Mouse (Mus musculus): Measurements from ENCODE around the gene Gm7544. TPM values are rescaled to one million over a fixed set of nuclear protein-coding genes. Genes with fewer than 3 reads are reported as not detected.

The Gm7544 gene
- polyA plus RNA-seq, 1 experiment from 2014 or later: not detected

Other genes with a start within 250 kb of the Gm7544 start
- 416 and 433 TPM in 2 replicates for gene Mff, start 231.1 kb downstream of the Gm7544 start, polyA plus RNA-seq (2015; fragmentation: Nextera tagmentation; extraction: Ambion mirVana)
- gene Tm4sf20, start 187.6 kb downstream of the Gm7544 start, polyA plus RNA-seq (2015; fragmentation: Nextera tagmentation; extraction: Ambion mirVana): 0.11 TPM in 1 of 2 replicates, not detected in the other
- not detected in 2 replicates for gene Gm47791, start 184.8 kb downstream of the Gm7544 start, polyA plus RNA-seq (2015; fragmentation: Nextera tagmentation; extraction: Ambion mirVana)
- gene Agfg1, start 116.5 kb downstream of the Gm7544 start, polyA plus RNA-seq (2015; fragmentation: Nextera tagmentation; extraction: Ambion mirVana): 25.7 and 27.9 TPM in 2 replicates
- 0.72 TPM in 1 of 2 replicates, not detected in the other for gene A030005L19Rik, start 42.7 kb downstream of the Gm7544 start, polyA plus RNA-seq (2015; fragmentation: Nextera tagmentation; extraction: Ambion mirVana)
- not detected in 2 replicates for gene A030014E15Rik, start 31.1 kb downstream of the Gm7544 start, polyA plus RNA-seq (2015; fragmentation: Nextera tagmentation; extraction: Ambion mirVana)
- gene Gm6217, start 24.6 kb downstream of the Gm7544 start, polyA plus RNA-seq (2015; fragmentation: Nextera tagmentation; extraction: Ambion mirVana): not detected in 2 replicates
- gene A030003K21Rik, start 12.6 kb downstream of the Gm7544 start, polyA plus RNA-seq (2015; fragmentation: Nextera tagmentation; extraction: Ambion mirVana): not detected in 2 replicates
- not detected in 2 replicates for gene Gm47955, start 4.3 kb upstream of the Gm7544 start, polyA plus RNA-seq (2015; fragmentation: Nextera tagmentation; extraction: Ambion mirVana)
- not detected in 2 replicates for gene Gm47959, start 44.5 kb upstream of the Gm7544 start, polyA plus RNA-seq (2015; fragmentation: Nextera tagmentation; extraction: Ambion mirVana)
- 0.82 and 1.5 TPM in 2 replicates for gene Slc19a3, start 82.4 kb upstream of the Gm7544 start, polyA plus RNA-seq (2015; fragmentation: Nextera tagmentation; extraction: Ambion mirVana)
- gene Krtap28-10, start 86.5 kb upstream of the Gm7544 start, polyA plus RNA-seq (2015; fragmentation: Nextera tagmentation; extraction: Ambion mirVana): not detected in 2 replicates
- gene Gm47969, start 88.9 kb upstream of the Gm7544 start, polyA plus RNA-seq (2015; fragmentation: Nextera tagmentation; extraction: Ambion mirVana): not detected in 2 replicates
- not detected in 2 replicates for gene A030005K14Rik, start 103.4 kb upstream of the Gm7544 start, polyA plus RNA-seq (2015; fragmentation: Nextera tagmentation; extraction: Ambion mirVana)
- not detected in 2 replicates for gene Krtap28-13, start 104.9 kb upstream of the Gm7544 start, polyA plus RNA-seq (2015; fragmentation: Nextera tagmentation; extraction: Ambion mirVana)
- not detected in 2 replicates for gene Ccl20, start 160.8 kb upstream of the Gm7544 start, polyA plus RNA-seq (2015; fragmentation: Nextera tagmentation; extraction: Ambion mirVana)
- 2.0 and 2.1 TPM in 2 replicates for gene Daw1, start 203.7 kb upstream of the Gm7544 start, polyA plus RNA-seq (2015; fragmentation: Nextera tagmentation; extraction: Ambion mirVana)

All from midbrain, embryonic 16.5 days (tissue).